Mouse (Mus musculus): ENCODE measurements around the gene Bcr. TPM values are rescaled to one million over a fixed set of nuclear protein-coding genes. Genes with fewer than 3 reads are reported as not detected.
"Not testable (repeated sequence)": the region's sequence is repeated elsewhere in the genome, so short reads cannot be mapped to it uniquely, and the experiment has no call there.

Gene Bcr
- total RNA-seq (2014; fragmentation: Nextera tagmentation) (28.1 and 32.0 TPM in 2 replicates), total RNA-seq (2017) (17.7 and 24.5 TPM in 2 replicates)

- peak; percentile 65 for ATAC-seq (replicated peaks; ENCODE audit: poor library complexity, severe bottlenecking)
These were observed at the start of gene Bcr for GRCm38 (mm10) chr10:75060217-75060842. Bcr (plus strand) TSS chr10:75060592.

- ATAC-seq (replicated peaks; ENCODE audit: poor library complexity, severe bottlenecking) = no peak
These were observed 49.7 kb upstream of the Bcr start for GRCm38 (mm10) chr10:75010704-75011103.

GRCm38 (mm10) chr10:75015465-75015864 is 44.9 kb upstream of the Bcr start:
- no peak for ATAC-seq (replicated peaks; ENCODE audit: poor library complexity, severe bottlenecking)

- no peak for ATAC-seq (replicated peaks; ENCODE audit: poor library complexity, severe bottlenecking)
These were observed 43.9 kb upstream of the Bcr start for GRCm38 (mm10) chr10:75016481-75016880.

GRCm38 (mm10) chr10:75020271-75020670 is 40.1 kb upstream of the Bcr start:
- ATAC-seq (replicated peaks; ENCODE audit: poor library complexity, severe bottlenecking) = no peak

- ATAC-seq (replicated peaks; ENCODE audit: poor library complexity, severe bottlenecking) = peak; percentile 94
These were observed 39.3 kb upstream of the Bcr start for GRCm38 (mm10) chr10:75021138-75021537.

GRCm38 (mm10) chr10:75026491-75026890 is 33.9 kb upstream of the Bcr start:
- no peak for ATAC-seq (replicated peaks; ENCODE audit: poor library complexity, severe bottlenecking)

- no peak for ATAC-seq (replicated peaks; ENCODE audit: poor library complexity, severe bottlenecking)
These were observed 31.6 kb upstream of the Bcr start for GRCm38 (mm10) chr10:75028743-75029142.

GRCm38 (mm10) chr10:75029677-75030076 is 30.7 kb upstream of the Bcr start:
- no peak for ATAC-seq (replicated peaks; ENCODE audit: poor library complexity, severe bottlenecking)

GRCm38 (mm10) chr10:75030234-75030633 is 30.2 kb upstream of the Bcr start:
- ATAC-seq (replicated peaks; ENCODE audit: poor library complexity, severe bottlenecking) = no peak

GRCm38 (mm10) chr10:75031345-75032114 is 28.9 kb upstream of the Bcr start:
- no peak for ATAC-seq (replicated peaks; ENCODE audit: poor library complexity, severe bottlenecking)

GRCm38 (mm10) chr10:75032395-75032794 is 28.0 kb upstream of the Bcr start, which contains the start of gene Rsph14:
Rsph14 (minus strand) TSS chr10:75032586.
- ATAC-seq (replicated peaks; ENCODE audit: poor library complexity, severe bottlenecking) = no peak

- ATAC-seq (replicated peaks; ENCODE audit: poor library complexity, severe bottlenecking) = peak; percentile 89
These were observed 23.5 kb upstream of the Bcr start, which contains the start of gene Rab36 for GRCm38 (mm10) chr10:75036883-75037379. Rab36 (plus strand) TSS chr10:75037058.

- ATAC-seq (replicated peaks; ENCODE audit: poor library complexity, severe bottlenecking) = not testable (repeated sequence)
These were observed 18.3 kb upstream of the Bcr start for GRCm38 (mm10) chr10:75042060-75042459.

- peak; percentile 50 for ATAC-seq (replicated peaks; ENCODE audit: poor library complexity, severe bottlenecking)
These were observed 15.9 kb upstream of the Bcr start for GRCm38 (mm10) chr10:75044459-75044858.

- peak; percentile 66 for ATAC-seq (replicated peaks; ENCODE audit: poor library complexity, severe bottlenecking)
These were observed 14.6 kb upstream of the Bcr start for GRCm38 (mm10) chr10:75045831-75046230.

- no peak for ATAC-seq (replicated peaks; ENCODE audit: poor library complexity, severe bottlenecking)
These were observed 11.7 kb upstream of the Bcr start for GRCm38 (mm10) chr10:75048711-75049110.

GRCm38 (mm10) chr10:75051364-75052074 is 8.9 kb upstream of the Bcr start:
- ATAC-seq (replicated peaks; ENCODE audit: poor library complexity, severe bottlenecking) = no peak

- ATAC-seq (replicated peaks; ENCODE audit: poor library complexity, severe bottlenecking) = no peak
These were observed 7.5 kb upstream of the Bcr start for GRCm38 (mm10) chr10:75052902-75053301.

GRCm38 (mm10) chr10:75053655-75054054 is 6.7 kb upstream of the Bcr start:
- ATAC-seq (replicated peaks; ENCODE audit: poor library complexity, severe bottlenecking) = no peak

- ATAC-seq (replicated peaks; ENCODE audit: poor library complexity, severe bottlenecking) = no peak
These were observed 6.3 kb upstream of the Bcr start for GRCm38 (mm10) chr10:75054125-75054524.
